Mouse (Mus musculus) bone marrow macrophage, adult 2 months (primary cell): ENCODE measurements around the gene Trpm6.

Experiments
- CTCF ChIP-seq: IDR thresholded peaks from 2 replicates; pipeline ENCODE4 v1.5.1; 2012; ENCODE audit warnings: low read depth, mild to moderate bottlenecking, low read length, moderate library complexity
- POLR2A ChIP-seq: IDR thresholded peaks from 2 replicates; pipeline ENCODE4 v1.6.1; 2012; ENCODE audit warnings: mild to moderate bottlenecking, low read depth, low read length, borderline replicate concordance

GRCm38 (mm10) chr19:18774085-18774484 is 24.3 kb downstream of the Trpm6 start:
- no peak for TF ChIP-seq CTCF
- TF ChIP-seq POLR2A, result no peak
